Mouse (Mus musculus) liver, adult 2 months (tissue): ENCODE results near the gene Man1c1.

Experiments
- CTCF ChIP-seq: fragments of 200-500 bp; IDR thresholded peaks from 2 replicates; pipeline ENCODE4 v1.5.1; 2011; ENCODE audit warnings: low read depth, low read length, control low read depth
- POLR2A ChIP-seq: fragments of 200-500 bp; IDR thresholded peaks from 2 replicates; pipeline ENCODE4 v1.6.1; 2011; ENCODE audit warnings: low read length, control low read depth; ENCODE audit not compliant: insufficient read depth; ENCODE audit errors: extremely low read depth

- TF ChIP-seq CTCF (no peak), POLR2A (no peak)
These were observed 186.4 kb downstream of the Man1c1 start for GRCm38 (mm10) chr4:134517719-134518118.
